Mouse (Mus musculus): ENCODE data around the gene A930004D18Rik.

Gene A930004D18Rik

DNA sequence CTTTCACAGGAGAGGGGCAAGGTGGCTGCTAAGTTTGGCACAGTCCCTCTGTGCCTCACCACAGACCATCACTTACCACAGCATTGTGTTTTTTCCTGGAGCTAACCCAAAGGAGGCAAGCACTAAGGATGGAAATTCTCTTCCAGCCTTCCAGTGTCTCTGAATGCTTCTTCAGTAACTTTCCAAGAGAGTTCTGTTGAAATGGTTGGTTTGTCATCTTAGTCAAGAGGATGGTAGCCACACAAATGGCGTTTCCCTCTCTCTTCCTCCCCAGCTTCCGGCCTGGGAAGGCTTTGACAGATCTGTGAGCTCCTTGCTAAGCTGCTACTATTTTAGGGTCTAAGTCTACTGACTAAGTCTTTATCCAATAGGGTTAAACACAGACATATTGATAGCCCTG lies at the start of gene A930004D18Rik:
Gene A930004D18Rik, minus strand, starts transcription at position 247 of the 400 bp plus-strand sequence.
- no peak for DNase-seq

DNA sequence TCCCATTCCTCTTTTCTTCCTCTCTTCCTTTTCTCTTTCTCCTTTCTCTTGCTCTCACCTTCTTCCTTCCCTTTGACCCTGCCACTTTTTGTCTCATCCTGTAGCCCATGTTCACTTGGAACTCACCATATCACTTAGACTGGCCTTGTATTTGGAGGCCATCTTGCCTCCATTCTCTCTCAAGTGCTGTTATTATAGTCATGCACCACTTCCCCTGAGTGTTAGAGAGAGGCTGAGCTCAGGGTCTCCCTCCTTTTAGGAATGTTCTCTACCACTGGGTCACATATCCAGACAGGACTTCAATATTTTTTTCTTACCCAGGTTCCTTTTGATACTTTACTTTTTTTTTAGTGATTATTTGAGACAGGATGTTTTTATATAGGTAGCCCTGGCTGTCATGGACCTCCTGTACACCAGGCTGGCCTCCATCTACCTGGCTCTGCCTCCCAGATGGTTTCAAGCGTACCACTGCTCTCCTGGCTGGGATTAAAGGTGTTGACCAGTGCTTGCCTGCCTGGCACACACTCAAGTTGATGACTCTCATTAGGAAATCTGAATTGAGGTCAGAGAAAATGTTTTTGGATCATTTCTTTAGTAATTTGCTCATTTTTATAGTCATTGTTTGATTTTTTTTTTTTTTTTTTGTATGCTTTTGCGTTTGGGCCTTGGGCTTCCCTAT lies 42.8 kb upstream of the A930004D18Rik start:
- no peak for DNase-seq

DNA sequence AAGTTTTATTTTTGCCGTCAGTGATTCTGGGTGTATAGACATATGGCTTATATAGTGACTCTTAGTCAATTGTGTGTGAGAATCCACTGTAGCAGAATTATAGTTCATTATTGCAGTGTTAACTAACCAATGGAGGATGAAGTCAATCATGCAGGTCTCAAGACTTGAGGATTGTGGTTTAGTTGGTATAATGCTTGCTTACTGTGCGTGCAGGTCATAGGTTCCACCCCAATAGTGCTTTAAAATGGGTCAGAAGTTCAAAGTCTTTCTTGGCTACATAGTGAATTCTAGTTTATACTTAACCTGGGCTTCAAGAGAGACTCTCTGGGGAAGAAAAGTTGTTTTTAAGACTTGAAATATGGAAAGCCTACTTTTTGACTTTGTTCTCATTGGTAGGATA lies 34.4 kb upstream of the A930004D18Rik start:
- DNase-seq, result no peak

DNA sequence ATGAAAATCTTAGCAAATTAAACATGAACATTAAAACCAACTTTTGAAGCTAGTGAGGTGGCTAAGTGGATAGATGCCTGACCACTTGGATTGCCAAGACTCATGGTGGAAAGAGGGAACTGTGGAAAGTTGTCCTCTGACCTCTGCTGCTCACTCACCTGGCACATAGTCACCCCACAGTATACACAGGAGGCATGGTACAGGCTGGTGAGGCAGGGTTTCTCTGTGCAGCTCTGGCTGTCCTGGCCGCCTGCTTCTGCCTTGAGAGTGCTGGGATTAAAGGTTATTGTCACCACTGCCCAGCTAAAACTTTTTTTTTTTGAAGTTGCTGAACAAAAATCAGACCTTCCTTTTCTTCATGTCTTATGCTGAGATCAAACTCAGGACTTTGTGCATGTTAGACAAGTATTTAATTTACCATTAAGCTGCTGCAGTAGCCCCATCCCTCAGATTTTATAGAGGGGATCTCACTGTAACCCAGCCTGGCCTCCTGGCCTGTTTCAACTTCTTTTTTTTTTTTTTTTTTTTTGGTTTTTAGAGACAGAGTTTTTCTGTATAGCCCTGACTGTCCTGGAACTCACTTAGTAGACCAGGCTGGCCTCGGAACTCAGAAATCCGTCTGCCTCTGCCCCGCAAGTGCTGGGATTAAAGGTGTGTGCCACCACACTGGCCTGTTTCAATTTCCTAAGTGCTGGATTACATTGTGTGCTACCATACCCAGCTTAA lies 30.7 kb upstream of the A930004D18Rik start:
- DNase-seq, result peak; percentile 74

DNA sequence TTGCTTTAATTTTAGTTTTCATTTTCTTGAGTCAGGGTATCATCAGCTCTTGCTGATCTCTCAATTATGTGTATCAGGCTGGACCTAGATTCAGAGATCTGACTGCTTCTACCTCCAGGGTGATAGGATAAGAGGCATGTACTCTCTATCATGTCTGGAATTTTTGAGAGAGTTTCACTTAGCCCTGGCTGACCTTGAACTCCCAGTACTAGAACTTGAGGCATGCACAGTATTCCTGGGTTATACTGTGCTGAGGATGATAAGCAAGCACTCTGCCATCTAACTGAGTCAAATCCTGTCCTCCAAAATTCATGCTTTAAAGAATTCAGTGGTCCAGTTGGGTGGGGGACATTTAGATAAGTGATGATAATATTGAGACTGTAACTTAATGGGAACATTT lies 28.9 kb upstream of the A930004D18Rik start:
- no peak for DNase-seq

DNA sequence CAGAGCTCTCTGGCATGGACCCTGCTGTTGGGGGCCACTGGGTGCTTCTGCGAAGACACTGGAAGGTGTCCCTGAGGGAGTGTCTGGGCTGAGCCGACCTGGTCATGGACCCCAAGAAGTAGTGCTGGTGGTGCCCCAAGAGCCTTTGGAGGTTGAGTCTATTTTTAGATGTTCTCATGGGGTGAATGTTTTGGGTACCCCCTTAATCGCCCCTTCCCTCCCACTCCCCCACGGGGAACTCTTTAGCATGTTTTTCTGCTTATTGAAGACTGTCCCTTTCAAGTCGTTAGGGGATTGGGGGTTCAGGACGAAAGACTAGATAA lies 28.1 kb upstream of the A930004D18Rik start:
- no peak for DNase-seq

DNA sequence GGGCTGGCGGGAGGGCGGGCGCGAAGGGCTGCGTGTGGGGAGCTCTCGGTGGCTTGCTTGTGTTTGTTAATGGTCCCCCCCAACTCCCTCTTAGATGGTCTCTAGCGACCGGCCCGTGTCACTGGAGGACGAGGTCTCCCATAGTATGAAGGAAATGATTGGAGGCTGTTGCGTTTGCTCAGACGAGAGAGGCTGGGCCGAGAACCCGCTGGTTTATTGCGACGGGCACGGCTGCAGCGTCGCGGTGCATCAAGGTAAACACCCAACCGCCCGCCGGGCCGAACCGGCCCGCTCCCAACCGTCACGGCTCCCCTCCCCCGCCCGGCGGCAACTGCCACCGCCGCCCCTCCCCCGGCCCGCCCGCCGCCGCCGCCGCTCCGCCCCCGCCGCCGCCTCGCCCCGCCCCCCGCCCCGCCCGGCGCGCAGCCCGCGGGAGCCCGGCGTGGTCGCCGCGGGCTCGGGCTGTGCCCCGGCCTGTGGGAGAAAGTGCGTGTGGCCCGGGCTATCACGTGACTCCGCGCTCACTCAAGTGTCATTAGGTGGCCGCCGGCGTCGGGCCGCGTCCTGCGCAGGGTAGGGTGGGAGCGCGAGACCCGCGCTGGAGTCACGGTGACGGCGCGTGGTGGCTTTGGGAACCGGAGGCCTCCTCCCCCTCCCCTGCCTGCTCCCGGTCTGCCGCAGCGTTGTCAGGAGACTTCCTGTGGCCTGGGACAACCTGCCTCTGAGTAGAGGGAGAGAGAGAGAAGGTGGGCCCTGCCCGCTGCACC lies 27.6 kb upstream of the A930004D18Rik start:
- DNase-seq, result peak; percentile 88

DNA sequence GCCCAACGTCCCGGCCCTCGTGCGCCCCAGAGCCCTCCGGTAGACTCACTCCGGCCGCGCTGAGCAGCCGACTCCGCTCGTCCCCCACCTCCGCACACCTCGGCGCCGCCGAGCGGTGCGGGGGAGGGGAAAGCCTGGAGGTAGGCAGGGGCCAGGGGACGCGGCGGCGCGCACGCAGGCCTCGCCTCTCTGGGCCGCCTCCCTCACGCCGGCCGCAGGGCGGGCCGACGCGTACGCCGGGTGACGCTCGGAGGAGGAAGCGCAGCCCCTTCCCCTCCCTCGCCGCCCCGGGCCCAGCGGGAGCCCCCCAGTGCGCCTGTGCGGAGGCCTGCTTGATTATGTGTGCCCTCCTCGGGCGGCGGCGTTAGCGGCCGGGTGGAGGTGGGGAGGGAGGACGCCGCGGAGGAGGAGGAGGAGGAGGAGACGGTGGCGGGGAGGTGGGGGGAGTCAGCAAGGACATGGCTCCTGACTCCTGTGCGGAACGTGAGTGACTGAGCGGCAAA lies 26.9 kb upstream of the A930004D18Rik start:
- peak; percentile 95 for DNase-seq

DNA sequence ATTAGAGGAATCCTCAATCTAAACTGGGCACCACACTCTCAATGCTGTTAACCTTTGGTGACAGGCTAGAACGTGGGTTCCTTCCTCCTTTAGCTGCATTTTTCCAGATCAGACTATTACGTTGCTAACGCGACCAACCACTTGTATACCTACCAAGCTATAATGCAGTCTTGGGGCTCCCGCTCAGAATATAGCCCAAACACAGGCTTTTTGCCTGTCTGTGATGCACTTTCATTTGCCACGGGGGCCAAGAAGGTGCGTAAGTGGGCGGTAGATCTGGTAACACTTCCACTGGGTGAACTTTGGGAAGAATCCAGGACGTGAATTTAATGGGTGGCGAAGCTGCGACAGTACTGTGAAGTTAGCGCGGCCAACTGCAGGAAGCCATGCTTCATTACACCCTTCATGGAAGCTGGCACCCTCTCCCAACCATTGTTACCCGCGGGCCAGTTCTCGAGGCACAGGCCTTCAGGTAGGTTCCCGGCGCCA lies 26.3 kb upstream of the A930004D18Rik start:
- peak; percentile 80 for DNase-seq

DNA sequence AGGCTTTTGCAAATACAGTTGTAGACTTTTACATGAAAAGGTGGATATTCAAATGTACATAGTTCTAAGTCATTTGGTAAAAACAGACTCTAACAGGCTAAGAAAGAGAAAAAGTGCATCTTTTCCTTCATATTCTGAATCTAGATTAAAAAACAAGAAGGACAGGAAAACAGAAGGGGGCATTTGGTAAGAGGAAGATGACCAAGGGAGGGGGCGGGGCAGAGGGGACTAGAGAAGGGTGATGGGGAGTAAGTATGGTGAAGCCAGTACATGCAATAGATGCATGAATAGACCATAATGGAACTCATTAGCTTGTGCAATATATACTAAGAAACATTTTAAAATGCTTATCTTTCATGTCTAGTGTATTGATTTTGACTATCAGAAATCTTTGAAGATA lies 22.9 kb upstream of the A930004D18Rik start:
- no peak for DNase-seq

DNA sequence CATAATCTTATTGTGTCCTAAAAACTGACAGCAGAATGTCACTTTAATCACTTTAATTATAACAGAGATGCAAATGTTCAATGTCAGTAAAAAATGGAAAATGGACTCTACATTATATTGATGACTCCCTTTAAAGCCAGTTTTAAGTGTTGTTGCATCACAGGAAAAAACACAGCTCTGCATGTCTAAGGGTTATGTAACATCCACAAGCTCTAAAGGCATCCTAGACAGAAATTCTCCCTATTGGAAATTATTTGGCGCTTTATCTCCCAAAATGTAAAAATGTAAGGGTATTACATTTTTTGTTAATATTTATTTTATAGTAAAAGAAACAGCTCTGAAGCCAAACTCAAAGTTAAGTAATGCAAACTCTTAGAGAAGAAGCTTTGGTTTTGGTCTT lies 22.4 kb upstream of the A930004D18Rik start:
- DNase-seq, result no peak

DNA sequence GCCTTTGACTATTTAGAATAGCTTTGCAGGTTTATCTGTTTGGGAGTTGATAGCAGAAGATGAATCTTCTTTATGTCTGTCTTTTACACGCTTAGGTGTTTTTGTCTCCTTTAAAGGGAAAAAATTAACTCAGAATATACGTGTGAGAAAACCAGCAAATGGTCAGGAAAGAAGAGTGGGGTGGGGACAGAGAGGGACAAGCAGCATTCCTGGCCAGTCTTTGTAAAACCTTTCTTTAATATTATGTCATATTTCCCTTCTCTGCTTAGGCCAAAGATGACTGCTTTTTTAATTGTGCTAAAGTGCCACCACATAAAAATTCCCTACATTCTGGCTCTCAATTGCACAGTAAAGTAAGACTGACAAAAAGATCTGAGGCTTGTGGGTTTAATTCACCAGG lies 21.5 kb upstream of the A930004D18Rik start:
- DNase-seq, result no peak

DNA sequence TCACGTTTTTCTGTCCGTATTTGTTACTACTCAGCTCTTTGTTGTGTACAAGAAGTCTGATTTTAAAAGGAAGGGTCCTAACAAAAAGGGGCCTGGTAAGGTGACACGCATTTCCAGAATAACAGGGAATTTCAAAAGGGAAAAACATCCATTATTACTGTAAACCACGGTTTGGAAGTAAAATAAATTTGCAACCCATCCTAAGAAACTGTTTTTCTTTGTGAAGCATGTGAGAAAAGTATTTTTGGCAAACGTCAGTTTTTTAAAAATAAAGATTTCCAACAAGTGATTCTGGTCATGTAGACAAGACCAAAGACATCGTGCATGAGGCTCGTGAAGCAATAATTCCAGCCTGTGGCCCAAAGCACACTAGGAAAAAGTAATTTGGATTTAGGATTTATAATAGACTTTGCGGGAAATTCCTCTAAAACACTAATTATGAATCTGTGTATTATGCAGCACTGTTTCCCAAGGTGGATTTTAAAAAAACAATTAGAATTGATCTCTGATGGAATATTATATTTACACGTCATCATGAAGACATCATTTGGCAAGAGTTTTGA lies 20.7 kb upstream of the A930004D18Rik start:
- DNase-seq, result no peak

DNA sequence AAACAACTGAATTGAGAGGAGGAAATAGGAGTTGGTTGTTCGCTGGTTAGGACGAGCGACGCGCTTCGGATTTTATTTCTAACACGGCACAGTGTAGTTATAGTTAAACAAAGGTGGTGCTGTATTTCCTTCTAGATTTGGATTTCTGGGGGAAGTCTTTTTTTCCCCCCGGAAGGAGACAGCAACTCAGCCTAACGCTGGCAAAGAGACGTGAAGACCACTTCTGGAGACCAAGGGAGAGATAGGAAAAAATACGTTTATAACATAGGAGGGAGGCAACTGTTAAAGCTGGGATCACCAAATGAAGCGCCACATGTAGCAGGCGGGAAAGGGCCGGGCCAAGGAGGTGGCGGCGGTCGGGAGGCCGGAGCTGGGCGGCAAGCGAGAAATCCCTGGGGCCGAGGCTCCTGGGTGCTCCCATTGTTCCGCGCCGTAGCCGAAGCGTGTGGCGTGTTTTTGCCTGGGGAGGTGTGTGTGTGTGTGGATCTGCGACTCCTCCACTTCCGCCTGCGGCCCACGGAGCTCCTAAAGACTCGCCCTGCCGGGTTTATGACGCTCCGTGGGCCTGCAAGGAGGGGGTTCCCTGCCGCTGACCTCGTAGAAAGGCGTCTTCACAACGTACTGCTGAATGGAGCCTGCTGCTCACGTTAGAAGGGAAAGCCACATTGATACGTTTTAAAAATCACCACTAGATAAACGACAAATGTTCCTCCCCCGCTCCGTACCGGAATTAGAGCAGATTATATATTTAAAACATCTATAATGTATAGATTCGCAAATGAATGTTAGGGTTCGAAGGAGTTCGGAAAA lies 20.0 kb upstream of the A930004D18Rik start:
- peak; percentile 70 for DNase-seq

DNA sequence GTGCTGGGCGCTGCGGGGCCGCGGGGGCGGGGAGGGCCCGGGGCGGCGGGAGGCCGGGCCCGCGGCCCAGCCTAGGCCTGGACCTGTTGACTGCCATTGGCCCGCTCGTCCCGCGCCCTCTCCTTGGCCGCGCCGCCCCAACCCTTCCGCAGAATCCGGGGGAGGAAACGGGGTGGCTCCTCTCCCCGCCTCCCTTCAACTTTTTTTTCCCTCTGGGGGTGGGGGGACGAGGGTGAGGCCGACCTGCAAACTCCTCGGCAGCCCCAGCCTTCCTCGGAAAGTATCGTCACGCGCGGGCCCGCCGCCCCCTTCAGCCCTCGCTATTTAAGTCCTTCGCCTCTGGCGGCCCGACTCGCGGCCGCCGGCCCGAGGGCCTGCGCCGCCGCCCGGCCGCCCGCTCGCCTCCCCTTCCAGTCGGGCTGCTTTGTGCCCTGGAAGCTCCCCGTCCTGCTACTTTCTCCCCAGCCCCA lies 19.3 kb upstream of the A930004D18Rik start:
- DNase-seq, result peak; percentile 97

DNA sequence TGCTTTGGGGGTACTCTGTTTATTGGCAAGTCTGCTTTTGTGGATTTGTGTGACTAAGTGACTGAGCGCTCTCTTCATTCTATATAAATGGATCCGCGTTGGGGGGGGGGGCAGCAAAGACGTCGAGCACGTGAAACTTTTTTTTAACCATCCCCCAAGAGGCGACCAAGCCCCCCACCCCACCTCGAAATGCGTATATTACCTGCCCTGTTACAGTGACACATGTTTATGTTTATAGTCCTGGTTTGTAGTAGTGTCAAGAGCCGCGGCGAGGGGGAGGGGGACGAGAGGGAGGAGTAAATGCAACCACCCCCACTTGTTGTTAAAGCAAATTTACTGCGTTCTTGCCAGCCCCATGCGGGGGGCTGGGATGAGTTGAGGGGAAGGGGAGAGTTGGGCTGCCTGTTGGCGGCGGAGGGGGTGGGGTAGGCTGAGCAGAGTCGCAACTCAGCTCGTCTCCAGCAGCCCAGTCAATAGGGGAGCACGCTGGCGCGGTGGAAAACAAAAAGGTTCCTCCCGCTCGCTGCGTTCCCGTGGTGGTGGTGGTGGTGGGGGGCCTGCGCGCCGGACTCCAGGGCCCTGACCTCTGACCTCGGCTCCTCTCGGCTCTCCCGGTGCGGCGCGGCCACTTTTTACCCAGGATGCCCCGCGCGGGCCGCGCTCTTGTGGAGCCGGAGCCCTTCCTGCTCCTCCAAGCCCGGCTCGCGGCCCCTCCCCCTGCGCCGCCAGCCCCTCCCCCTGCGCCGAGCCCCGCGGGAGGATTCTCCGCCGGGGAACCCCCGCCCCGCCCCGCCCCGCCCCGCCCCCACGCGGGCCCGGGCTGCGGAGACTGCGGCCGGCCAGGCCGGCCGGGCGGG lies 18.6 kb upstream of the A930004D18Rik start:
- no peak for DNase-seq

DNA sequence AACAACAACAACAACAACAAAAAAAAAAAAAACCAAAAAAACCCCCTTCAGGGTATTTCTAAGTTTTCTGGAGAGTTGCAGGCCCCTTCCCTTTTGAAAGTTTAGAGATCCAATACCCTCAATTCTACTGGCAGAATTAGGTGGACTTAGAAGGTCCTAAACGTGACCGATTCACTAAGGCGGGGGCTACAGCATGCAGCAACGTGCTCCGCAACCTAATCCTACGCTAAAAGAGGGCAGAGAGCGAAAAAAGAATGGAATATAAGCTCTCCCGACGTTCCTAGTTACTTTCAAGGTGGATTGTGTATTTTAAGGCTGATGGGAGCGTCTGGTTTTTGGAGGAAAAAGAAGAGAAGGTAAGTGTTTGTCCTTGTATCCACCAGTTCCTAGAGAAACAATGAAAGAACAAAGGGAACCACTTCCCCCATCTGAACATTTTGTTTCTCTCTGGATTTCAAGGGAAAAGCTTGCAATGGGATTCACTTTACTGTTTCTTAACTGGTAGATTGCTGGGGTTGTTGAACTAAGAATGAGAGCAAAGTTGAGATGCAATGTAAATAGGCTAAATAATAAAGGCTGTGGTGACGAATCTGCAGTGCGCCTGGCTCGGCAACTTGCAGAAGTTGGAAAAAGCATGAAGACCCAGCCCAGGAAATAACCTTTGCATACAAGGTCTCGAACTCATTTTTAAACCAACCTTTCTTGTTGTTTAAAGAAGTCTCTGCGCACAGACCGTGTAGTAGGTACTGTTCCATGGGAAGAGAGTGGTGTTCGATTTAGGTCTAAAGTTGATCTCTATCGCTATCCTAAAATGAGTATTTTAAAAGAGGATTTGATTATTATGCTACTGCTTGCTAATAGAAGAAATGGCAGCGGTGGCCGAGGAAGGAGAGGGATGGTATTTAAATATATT lies 17.7 kb upstream of the A930004D18Rik start, which contains the start of gene Mllt10:
Gene Mllt10, plus strand, starts transcription at position 222 of the 913 bp plus-strand sequence.
- peak; percentile 31 for DNase-seq

DNA sequence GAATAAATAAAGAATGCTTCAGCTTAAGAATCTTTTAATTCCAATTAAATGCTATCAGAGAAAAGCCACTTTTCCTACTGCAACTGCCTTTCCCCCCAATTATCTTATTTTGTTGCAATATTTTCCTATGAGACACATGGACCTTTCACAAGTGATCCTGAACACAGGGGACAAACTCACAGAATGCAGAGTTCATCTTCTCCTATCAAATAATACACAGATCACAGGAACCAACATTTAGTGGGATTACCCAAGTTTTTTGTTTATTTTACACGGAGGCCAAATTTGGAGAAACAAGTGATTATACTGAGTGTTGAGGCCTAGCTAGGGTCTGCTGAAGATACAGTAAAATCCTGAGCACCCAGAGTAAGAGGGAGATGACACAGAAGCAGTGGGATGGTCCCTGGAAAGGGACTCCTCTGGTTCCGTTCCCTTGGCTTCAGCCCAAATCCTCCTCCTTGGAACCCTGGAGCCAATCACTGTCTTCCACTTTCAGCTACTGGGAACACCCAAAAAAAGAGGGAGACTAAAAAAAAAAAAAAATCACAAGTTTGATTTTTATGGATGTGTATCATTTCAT lies 16.5 kb upstream of the A930004D18Rik start:
- DNase-seq, result peak; percentile 76

DNA sequence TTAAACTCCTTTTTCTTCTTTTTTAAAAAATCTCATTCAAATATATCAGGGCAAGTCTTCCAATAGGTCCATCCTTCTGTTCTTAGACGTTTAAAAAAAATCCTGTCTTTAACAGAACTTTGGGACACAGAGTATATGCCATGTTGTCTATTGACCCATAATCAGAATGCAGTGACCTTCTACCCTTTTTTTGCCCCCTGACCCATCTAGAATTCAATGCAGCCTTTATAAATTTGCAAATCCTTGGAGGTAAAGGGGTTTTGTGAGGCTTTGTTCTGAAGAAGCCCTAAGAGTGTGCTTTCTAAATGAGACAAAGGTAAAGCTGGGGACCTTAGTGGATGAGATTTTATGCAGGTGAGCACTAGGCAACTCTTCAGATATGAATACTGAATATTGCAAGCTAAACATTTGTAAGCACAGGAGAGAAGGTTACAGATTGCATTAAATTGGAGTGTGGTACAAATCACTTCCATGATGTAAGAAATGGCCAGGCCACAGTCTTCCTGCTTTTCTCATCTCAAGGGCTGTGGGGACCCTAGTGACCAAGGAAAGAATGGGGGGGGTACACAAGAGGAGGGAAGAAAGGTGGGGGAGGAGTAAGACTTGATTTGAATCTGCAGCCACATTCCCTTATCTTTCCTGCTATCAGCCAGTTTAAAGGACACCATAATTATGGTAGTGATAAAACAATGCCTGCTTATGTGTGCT lies 15.9 kb upstream of the A930004D18Rik start:
- DNase-seq, result no peak

Data from kidney, postnatal 14 days (tissue).